Mouse (Mus musculus): Measurements from ENCODE around the gene Spata17. TPM values are rescaled to one million over a fixed set of nuclear protein-coding genes. Genes with fewer than 3 reads are reported as not detected.

Spata17 gene
- total and polyA plus RNA-seq, 2 experiments from 2014 or later: 1.2 to 2.0 TPM

GRCm38 (mm10) chr1:187053862-187054261, 161.4 kb downstream of the Spata17 start:
- ATAC-seq: no peak
- 86% methylated on average over 3 of the region's 3 CpGs for WGBS
- Histone ChIP-seq H3K27me3 (ENCODE audit: insufficient read depth, low read length) (no peaks in the 10 kb centered on the region), H3K27ac (ENCODE audit: low read depth, low read length) (no peak overlapping the region), H3K4me2 (ENCODE audit: low read depth) (no peak overlapping the region), H3K4me1 (ENCODE audit: insufficient read depth) (no peaks in the 10 kb centered on the region), H3K36me3 (ENCODE audit: insufficient read depth) (no peaks in the 10 kb centered on the region), H3K4me3 (ENCODE audit: low read depth, low read length) (no peak overlapping the region), H3K9me3 (ENCODE audit: low read length) (no peaks in the 10 kb centered on the region), H3K9ac (no peak overlapping the region)
- no peak for TF ChIP-seq CTCF (IDR thresholded peaks at IDR 0.05; ENCODE audit: low read depth)
- no peak for DNase-seq

DNA sequence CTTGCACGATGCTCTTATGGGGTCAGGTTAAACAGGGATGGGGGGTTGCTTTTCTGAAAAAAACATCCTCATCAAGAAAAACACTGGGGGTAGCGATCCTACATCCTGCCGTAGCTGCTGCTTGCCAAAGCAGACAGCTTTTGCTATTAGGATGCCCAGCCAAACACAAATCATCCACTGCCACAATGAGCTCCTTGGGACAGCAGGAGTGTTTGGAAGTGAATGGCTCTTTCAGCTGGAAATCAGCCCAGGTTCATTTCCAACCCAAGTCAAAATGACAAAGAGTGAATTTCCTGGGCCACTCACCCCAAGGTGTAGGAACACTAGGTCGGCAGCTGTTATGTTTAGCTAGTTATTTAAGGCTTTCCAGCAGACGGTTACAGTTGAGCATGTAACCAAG, 162.7 kb downstream of the Spata17 start:
- ATAC-seq (no peak), DNase-seq (peak; percentile 21)
- WGBS: 29% methylated on average over 5 of the region's 5 CpGs
- no peak overlapping the region for H3K9ac ChIP-seq
- H3K9me3 ChIP-seq (ENCODE audit: low read length): no peaks in the 10 kb centered on the region
- no peak overlapping the region for H3K4me3 ChIP-seq (ENCODE audit: low read depth, low read length)
- H3K27ac ChIP-seq (ENCODE audit: low read depth, low read length): no peak overlapping the region
- H3K4me2 ChIP-seq (ENCODE audit: low read depth): no peak overlapping the region
- no peak for TF ChIP-seq CTCF (IDR thresholded peaks at IDR 0.05; ENCODE audit: low read depth)
- H3K27me3 ChIP-seq (ENCODE audit: insufficient read depth, low read length): no peaks in the 10 kb centered on the region
- no peaks in the 10 kb centered on the region for H3K36me3 ChIP-seq (ENCODE audit: insufficient read depth)
- H3K4me1 ChIP-seq (ENCODE audit: insufficient read depth): no peaks in the 10 kb centered on the region

GRCm38 (mm10) chr1:187051296-187051695, 164.0 kb downstream of the Spata17 start:
- 76% methylated on average over 8 of the region's 8 CpGs for WGBS
- H3K9ac ChIP-seq: no peak overlapping the region
- H3K9me3 ChIP-seq (ENCODE audit: low read length): no peaks in the 10 kb centered on the region
- no peak for ATAC-seq
- TF ChIP-seq CTCF (IDR thresholded peaks at IDR 0.05; ENCODE audit: low read depth): no peak
- H3K4me2 ChIP-seq (ENCODE audit: low read depth): no peak overlapping the region
- no peak overlapping the region for H3K4me3 ChIP-seq (ENCODE audit: low read depth, low read length)
- H3K27me3 ChIP-seq (ENCODE audit: insufficient read depth, low read length): no peaks in the 10 kb centered on the region
- DNase-seq: no peak
- no peak overlapping the region for H3K27ac ChIP-seq (ENCODE audit: low read depth, low read length)
- H3K4me1 ChIP-seq (ENCODE audit: insufficient read depth): no peaks in the 10 kb centered on the region
- H3K36me3 ChIP-seq (ENCODE audit: insufficient read depth): no peaks in the 10 kb centered on the region

- no peak for ATAC-seq
- Histone ChIP-seq H3K4me1 (ENCODE audit: insufficient read depth) (no peaks in the 10 kb centered on the region), H3K4me3 (ENCODE audit: low read depth, low read length) (no peak overlapping the region), H3K36me3 (ENCODE audit: insufficient read depth) (no peaks in the 10 kb centered on the region), H3K4me2 (ENCODE audit: low read depth) (no peak overlapping the region), H3K27me3 (ENCODE audit: insufficient read depth, low read length) (no peaks in the 10 kb centered on the region), H3K9me3 (ENCODE audit: low read length) (no peaks in the 10 kb centered on the region), H3K27ac (ENCODE audit: low read depth, low read length) (no peak overlapping the region), H3K9ac (no peak overlapping the region)
- WGBS: 89% methylated on average over 9 of the region's 9 CpGs
- no peak for DNase-seq
- TF ChIP-seq CTCF (IDR thresholded peaks at IDR 0.05; ENCODE audit: low read depth): no peak
Measured at GRCm38 (mm10) chr1:187048681-187049288, 166.5 kb downstream of the Spata17 start.

GRCm38 (mm10) chr1:187044726-187045125, 170.5 kb downstream of the Spata17 start:
- whole genome bisulfite sequencing: 66% methylated on average over 6 of the region's 6 CpGs
- no peaks in the 10 kb centered on the region for H3K4me1 ChIP-seq (ENCODE audit: insufficient read depth)
- ATAC-seq (no peak), DNase-seq (no peak)
- no peak for TF ChIP-seq CTCF (IDR thresholded peaks at IDR 0.05; ENCODE audit: low read depth)
- no peak overlapping the region for H3K27ac ChIP-seq (ENCODE audit: low read depth, low read length)
- no peaks in the 10 kb centered on the region for H3K27me3 ChIP-seq (ENCODE audit: insufficient read depth, low read length)
- no peaks in the 10 kb centered on the region for H3K36me3 ChIP-seq (ENCODE audit: insufficient read depth)
- H3K4me3 ChIP-seq (ENCODE audit: low read depth, low read length): no peak overlapping the region
- H3K4me2 ChIP-seq (ENCODE audit: low read depth): no peak overlapping the region
- H3K9ac ChIP-seq: no peak overlapping the region
- H3K9me3 ChIP-seq (ENCODE audit: low read length): no peaks in the 10 kb centered on the region

- Histone ChIP-seq H3K9me3 (ENCODE audit: low read length) (no peaks in the 10 kb centered on the region), H3K4me2 (ENCODE audit: low read depth) (no peak overlapping the region), H3K4me3 (ENCODE audit: low read depth, low read length) (no peak overlapping the region), H3K36me3 (ENCODE audit: insufficient read depth) (no peaks in the 10 kb centered on the region), H3K4me1 (ENCODE audit: insufficient read depth) (no peaks in the 10 kb centered on the region), H3K27ac (ENCODE audit: low read depth, low read length) (no peak overlapping the region), H3K9ac (no peak overlapping the region), H3K27me3 (ENCODE audit: insufficient read depth, low read length) (no peaks in the 10 kb centered on the region)
- ATAC-seq (no peak), DNase-seq (no peak)
- TF ChIP-seq CTCF (IDR thresholded peaks at IDR 0.05; ENCODE audit: low read depth): no peak
- WGBS: 86% methylated on average over 4 of the region's 4 CpGs
Measured at GRCm38 (mm10) chr1:187039801-187040200, 175.5 kb downstream of the Spata17 start.

DNA sequence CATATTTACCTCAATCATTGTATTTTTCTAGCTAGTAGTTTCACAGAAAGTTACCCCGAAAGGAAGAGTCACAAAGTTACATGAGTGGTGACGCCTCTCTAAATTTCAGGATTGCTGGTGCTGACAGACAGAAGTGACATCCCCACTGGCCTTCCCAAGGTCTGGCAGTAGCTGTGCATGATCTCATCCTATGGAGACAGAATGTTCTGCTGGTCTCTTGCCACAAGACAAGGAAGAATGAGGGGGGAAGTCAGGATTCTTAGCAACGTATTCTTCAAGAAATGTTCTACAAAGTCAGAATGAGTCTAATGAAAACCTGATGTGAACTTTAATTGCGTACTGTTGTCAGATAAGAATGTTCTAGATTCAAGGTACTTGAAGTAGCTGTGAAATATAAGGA, 179.5 kb downstream of the Spata17 start:
- no peak for TF ChIP-seq CTCF (IDR thresholded peaks at IDR 0.05; ENCODE audit: low read depth)
- H3K9me3 ChIP-seq (ENCODE audit: low read length): no peaks in the 10 kb centered on the region
- H3K4me2 ChIP-seq (ENCODE audit: low read depth): no peak overlapping the region
- ATAC-seq: no peak
- WGBS: 92% methylated on average over 4 of the region's 4 CpGs
- H3K27ac ChIP-seq (ENCODE audit: low read depth, low read length): no peak overlapping the region
- no peak overlapping the region for H3K4me3 ChIP-seq (ENCODE audit: low read depth, low read length)
- no peak for DNase-seq
- no peaks in the 10 kb centered on the region for H3K36me3 ChIP-seq (ENCODE audit: insufficient read depth)
- H3K27me3 ChIP-seq (ENCODE audit: insufficient read depth, low read length): no peaks in the 10 kb centered on the region
- H3K9ac ChIP-seq: no peak overlapping the region
- H3K4me1 ChIP-seq (ENCODE audit: insufficient read depth): no peaks in the 10 kb centered on the region

Measured in forebrain, postnatal 0 days (tissue).